Mouse (Mus musculus) embryonic fibroblast, embryonic 13.5 days (primary cell): Measurements from ENCODE around the gene C2cd5.

Source experiments
- CTCF ChIP-seq: IDR thresholded peaks from 2 replicates; pipeline ENCODE4 v1.5.1; 2011; ENCODE audit warnings: mild to moderate bottlenecking, control low read depth, low read length, moderate library complexity, borderline replicate concordance; ENCODE audit not compliant: insufficient read depth
- POLR2A ChIP-seq: IDR thresholded peaks from 2 replicates; pipeline ENCODE4 v1.6.1; 2011; ENCODE audit warnings: low read depth, mild to moderate bottlenecking, control low read depth, low read length, moderate library complexity

DNA sequence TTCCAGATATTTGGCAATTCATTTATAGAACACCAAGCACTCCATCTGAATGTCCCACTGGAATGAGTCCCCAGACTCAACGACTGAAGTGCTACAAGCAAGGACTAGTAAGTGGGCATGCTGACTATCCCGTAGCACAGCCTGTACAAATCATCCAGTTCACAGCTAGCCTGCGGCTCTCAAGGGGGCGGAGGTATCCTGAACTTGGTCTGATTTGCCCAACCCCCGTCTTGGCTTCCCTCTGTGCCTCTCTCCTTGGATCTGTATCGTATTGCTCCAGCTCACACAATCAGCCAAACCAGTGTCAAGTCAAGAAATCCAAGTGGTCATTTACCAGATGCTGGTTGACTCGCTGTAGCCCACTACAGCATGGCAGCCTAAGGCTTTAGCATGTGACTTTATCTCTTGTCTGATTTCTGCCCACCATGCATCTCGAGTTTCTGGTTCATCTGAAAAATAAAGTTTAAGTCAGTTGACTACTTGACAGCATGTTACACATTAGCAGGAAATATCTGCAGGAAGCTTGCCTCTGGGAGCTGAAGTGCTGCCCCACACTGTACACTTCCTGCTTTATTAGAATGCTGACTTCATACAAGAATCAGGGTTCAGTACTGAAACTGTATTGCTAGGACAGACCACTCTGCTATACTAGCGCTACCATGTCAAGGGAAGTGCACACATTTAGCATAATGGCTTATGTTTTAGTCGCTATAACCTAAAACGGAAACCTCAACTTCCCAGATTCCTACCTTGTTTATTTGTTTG lies 50.0 kb downstream of the C2cd5 start:
- TF ChIP-seq POLR2A = no peak
- TF ChIP-seq CTCF = no peak
